Mouse (Mus musculus): ENCODE data around the gene Frmd7. TPM values are rescaled to one million over a fixed set of nuclear protein-coding genes. Genes with fewer than 3 reads are reported as not detected.

The Frmd7 gene
- polyA plus RNA-seq, 1 experiment from 2014 or later, result 0.11 TPM

DNA sequence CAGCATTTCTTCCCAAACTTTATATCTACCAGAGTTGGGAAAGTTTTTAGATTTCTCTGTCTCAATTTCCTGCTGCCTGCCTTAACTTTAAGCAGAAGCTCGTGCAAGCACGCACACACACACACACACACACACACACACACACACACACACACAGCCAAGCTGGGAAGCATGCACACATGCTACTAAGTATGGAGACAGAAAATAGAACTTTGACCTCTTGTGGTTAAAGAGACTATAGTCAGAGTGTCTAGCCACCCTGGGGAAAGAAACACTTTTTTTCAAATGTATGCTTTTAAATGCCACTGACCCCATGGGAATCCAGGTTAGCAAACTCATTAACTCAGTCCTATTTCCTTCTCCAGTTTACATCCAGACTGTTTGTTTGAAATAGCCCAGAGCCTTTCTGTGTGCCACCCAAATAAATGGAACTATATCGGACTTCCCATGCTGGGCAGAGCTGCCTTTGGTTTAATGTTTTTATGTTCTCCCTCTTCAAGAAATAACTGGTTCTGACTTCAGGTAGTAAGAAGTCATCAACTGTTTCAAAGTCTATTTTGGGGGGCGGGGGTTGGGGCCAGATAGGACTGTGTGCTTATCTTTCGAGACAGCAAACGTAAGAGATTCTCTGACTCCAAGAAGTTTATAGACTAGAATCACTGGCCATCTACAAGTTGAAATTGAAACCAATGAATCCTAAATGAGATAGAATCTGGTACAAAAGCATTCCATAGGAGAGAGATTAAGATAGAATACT lies 91.9 kb downstream of the Frmd7 start:
- Histone ChIP-seq H3K9me3 (replicated peaks) (no peaks in the 10 kb centered on the region), H3K4me3 (no peak overlapping the region), H3K27me3 (replicated peaks) (no peaks in the 10 kb centered on the region), H3K4me2 (no peak overlapping the region), H3K27ac (no peak overlapping the region), H3K9ac (no peak overlapping the region), H3K36me3 (no peaks in the 10 kb centered on the region), H3K4me1 (no peaks in the 10 kb centered on the region)
- ATAC-seq, result no peak
- WGBS (ENCODE audit: insufficient replicate concordance), result 56% methylated on average over 6 of the region's 6 CpGs

Other genes starting within 250 kb of the Frmd7 start
- gene Stk26, start 101.7 kb downstream of the Frmd7 start, polyA plus RNA-seq (2016; fragmentation: Nextera tagmentation; extraction: Ambion mirVana), result 4.0 and 4.5 TPM in 2 replicates
- 11.9 TPM in 2 replicates for gene Rap2c, start 75.3 kb upstream of the Frmd7 start, polyA plus RNA-seq (2016; fragmentation: Nextera tagmentation; extraction: Ambion mirVana)